Mouse (Mus musculus): ENCODE measurements around the gene Lman2. TPM values are rescaled to one million over a fixed set of nuclear protein-coding genes. Genes with fewer than 3 reads are reported as not detected.

The Lman2 gene
- polyA plus RNA-seq, 1 experiment: 43.7 TPM

DNA sequence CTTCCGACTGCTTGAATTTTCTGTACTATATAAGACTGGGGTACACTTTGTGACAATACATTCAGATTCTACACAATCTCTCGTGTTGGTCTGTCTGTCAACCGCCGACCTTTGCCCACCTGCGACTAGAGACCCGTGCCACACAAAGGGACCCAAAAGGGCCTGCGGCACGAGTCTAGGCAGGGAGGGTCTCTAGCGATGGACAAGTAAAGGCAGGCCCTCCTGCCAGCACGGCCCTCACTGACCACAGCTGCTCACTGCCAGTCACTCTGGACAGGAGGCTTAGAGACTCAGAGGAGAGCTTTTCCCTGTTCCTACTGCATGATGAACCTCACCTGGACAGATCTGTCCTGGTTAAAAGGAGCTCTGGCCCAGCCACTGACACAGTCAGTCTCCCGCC is 20.1 kb downstream of the Lman2 start:
- TF ChIP-seq CTCF (IDR thresholded peaks at IDR 0.05; ENCODE audit: control insufficient read depth, insufficient read depth, insufficient replicate concordance, low read depth, low read length) (no peak), POLR2A (IDR thresholded peaks at IDR 0.05; ENCODE audit: control insufficient read depth, low read depth, low read length) (no peak)
- no peak overlapping the region for H3K27ac ChIP-seq (ENCODE audit: control insufficient read depth, insufficient read depth, low read depth, low read length)

DNA sequence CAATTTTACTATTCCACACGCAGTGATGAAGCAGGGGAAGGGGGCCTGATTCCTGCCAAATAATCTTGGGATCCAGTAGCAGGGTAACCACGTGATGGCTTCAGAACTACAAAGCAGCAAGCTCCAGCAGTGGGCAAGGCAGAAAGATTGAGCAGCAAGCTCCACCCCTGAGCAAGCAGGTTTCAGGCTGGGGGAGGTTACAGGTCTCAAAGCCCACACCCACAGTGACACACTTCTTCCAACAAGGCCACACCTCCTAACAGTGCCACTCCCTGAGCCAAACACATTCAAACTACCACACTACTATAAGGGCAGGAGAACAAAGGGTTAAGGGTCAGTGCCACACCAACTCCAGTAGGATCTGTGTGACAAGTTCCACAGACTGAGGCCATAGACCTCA is 23.3 kb downstream of the Lman2 start:
- Histone ChIP-seq H3K4me3 (ENCODE audit: control insufficient read depth, low read depth, low read length) (no peak overlapping the region), H3K4me1 (ENCODE audit: control insufficient read depth, insufficient read depth, low read length) (no peaks in the 10 kb centered on the region), H3K36me3 (ENCODE audit: control insufficient read depth, insufficient read depth, low read length) (no peaks in the 10 kb centered on the region), H3K27me3 (ENCODE audit: control insufficient read depth, insufficient read depth, low read length) (no peaks in the 10 kb centered on the region), H3K27ac (ENCODE audit: control insufficient read depth, insufficient read depth, low read depth, low read length) (no peak overlapping the region)
- TF ChIP-seq CTCF (IDR thresholded peaks at IDR 0.05; ENCODE audit: control insufficient read depth, insufficient read depth, insufficient replicate concordance, low read depth, low read length) (no peak), POLR2A (IDR thresholded peaks at IDR 0.05; ENCODE audit: control insufficient read depth, low read depth, low read length) (no peak)

More for the DNA sequence above, 20.1 kb downstream of the Lman2 start:
- H3K36me3 ChIP-seq (ENCODE audit: control insufficient read depth, insufficient read depth, low read length): no peaks in the 10 kb centered on the region
- no peak overlapping the region for H3K4me3 ChIP-seq (ENCODE audit: control insufficient read depth, low read depth, low read length)
- no peaks in the 10 kb centered on the region for H3K27me3 ChIP-seq (ENCODE audit: control insufficient read depth, insufficient read depth, low read length)
- no peaks in the 10 kb centered on the region for H3K4me1 ChIP-seq (ENCODE audit: control insufficient read depth, insufficient read depth, low read length)

- Histone ChIP-seq H3K36me3 (ENCODE audit: control insufficient read depth, insufficient read depth, low read length) (no peaks in the 10 kb centered on the region), H3K4me1 (ENCODE audit: control insufficient read depth, insufficient read depth, low read length) (no peaks in the 10 kb centered on the region), H3K4me3 (ENCODE audit: control insufficient read depth, low read depth, low read length) (no peak overlapping the region), H3K27ac (ENCODE audit: control insufficient read depth, insufficient read depth, low read depth, low read length) (no peak overlapping the region), H3K27me3 (ENCODE audit: control insufficient read depth, insufficient read depth, low read length) (no peaks in the 10 kb centered on the region)
- TF ChIP-seq CTCF (IDR thresholded peaks at IDR 0.05; ENCODE audit: control insufficient read depth, insufficient read depth, insufficient replicate concordance, low read depth, low read length) (no peak), POLR2A (IDR thresholded peaks at IDR 0.05; ENCODE audit: control insufficient read depth, low read depth, low read length) (no peak)
Observed at GRCm38 (mm10) chr13:55338131-55339054, 24.2 kb downstream of the Lman2 start.

DNA sequence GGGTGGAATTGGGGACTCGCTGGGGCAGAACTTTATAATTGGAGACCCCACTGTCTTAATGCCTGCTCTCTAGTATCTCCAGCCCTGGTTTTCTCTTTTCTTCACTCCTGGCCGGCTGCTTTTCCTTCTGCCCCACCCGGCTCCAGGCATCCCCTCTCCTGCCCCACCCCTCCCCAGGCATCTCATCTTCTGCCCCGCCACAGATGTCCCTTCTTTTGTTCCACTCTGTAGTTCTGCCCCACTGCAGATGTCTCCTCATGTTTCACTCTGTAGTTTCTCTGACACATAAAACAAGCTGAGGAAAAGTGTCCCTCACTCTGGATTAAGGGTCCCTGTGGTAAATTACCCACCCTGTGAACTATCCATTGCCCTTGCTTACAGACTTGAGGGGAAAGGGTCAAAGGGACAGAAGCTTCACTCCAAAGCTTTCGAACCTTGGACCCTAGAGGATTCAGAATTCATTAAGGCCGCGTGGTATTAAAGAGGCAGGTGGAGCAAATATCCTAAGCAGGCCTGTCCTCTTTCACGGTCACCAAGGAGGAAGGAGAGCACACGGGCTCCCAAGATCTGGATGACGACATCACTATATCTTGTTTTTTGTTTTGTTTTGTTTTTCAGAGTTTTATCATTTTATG is 25.1 kb downstream of the Lman2 start:
- H3K4me1 ChIP-seq (ENCODE audit: control insufficient read depth, insufficient read depth, low read length): no peaks in the 10 kb centered on the region
- H3K4me3 ChIP-seq (ENCODE audit: control insufficient read depth, low read depth, low read length): no peak overlapping the region
- TF ChIP-seq POLR2A (IDR thresholded peaks at IDR 0.05; ENCODE audit: control insufficient read depth, low read depth, low read length) (no peak), CTCF (IDR thresholded peaks at IDR 0.05; ENCODE audit: control insufficient read depth, insufficient read depth, insufficient replicate concordance, low read depth, low read length) (no peak)
- H3K36me3 ChIP-seq (ENCODE audit: control insufficient read depth, insufficient read depth, low read length): no peaks in the 10 kb centered on the region
- H3K27me3 ChIP-seq (ENCODE audit: control insufficient read depth, insufficient read depth, low read length): no peaks in the 10 kb centered on the region
- H3K27ac ChIP-seq (ENCODE audit: control insufficient read depth, insufficient read depth, low read depth, low read length): no peak overlapping the region

DNA sequence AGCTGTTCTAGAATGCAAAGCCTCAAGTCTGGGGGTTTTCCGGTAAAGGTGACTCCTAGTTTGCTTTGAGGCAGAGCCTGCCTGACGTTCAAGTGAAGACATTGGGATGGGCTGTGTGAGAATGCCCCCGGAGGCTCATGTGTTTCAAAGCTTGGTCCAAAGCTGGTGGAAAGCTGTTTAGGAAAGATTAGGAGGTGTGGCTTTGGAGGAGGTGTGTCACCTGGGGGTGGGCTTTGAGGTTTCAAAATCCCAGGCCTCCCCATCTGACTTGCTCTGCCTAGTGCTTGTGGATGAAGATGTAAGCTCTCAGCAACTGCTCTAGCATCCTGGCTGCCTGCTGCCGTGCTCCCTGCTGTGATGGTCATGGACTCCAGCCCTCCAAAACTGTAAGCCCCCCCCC is 26.9 kb downstream of the Lman2 start:
- H3K36me3 ChIP-seq (ENCODE audit: control insufficient read depth, insufficient read depth, low read length): no peaks in the 10 kb centered on the region
- TF ChIP-seq CTCF (IDR thresholded peaks at IDR 0.05; ENCODE audit: control insufficient read depth, insufficient read depth, insufficient replicate concordance, low read depth, low read length) (no peak), POLR2A (IDR thresholded peaks at IDR 0.05; ENCODE audit: control insufficient read depth, low read depth, low read length) (no peak)
- H3K4me1 ChIP-seq (ENCODE audit: control insufficient read depth, insufficient read depth, low read length): peaks cover 2% of the 10 kb centered on the region
- no peak overlapping the region for H3K4me3 ChIP-seq (ENCODE audit: control insufficient read depth, low read depth, low read length)
- H3K27me3 ChIP-seq (ENCODE audit: control insufficient read depth, insufficient read depth, low read length): no peaks in the 10 kb centered on the region
- H3K27ac ChIP-seq (ENCODE audit: control insufficient read depth, insufficient read depth, low read depth, low read length): no peak overlapping the region

DNA sequence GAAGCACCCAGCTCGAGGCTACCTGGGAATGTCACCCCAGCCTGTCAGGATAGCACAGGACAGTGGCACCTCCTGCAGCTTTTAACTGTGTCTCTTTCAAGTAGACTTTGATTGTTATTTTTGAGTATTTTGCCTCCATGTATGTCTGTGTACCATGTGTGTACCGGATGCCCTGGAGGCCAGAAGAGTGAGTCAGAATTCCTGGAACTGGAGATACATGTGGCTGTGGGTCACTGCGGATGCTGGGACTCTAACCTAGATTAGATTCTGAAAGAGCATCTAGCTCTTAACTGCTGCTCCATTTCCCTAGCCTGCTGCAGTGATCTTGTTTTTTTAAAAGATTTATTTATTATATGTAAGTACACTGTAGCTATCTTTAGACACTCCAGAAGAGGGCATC is 30.3 kb downstream of the Lman2 start:
- Histone ChIP-seq H3K4me1 (ENCODE audit: control insufficient read depth, insufficient read depth, low read length) (peaks cover 14% of the 10 kb centered on the region), H3K27me3 (ENCODE audit: control insufficient read depth, insufficient read depth, low read length) (no peaks in the 10 kb centered on the region), H3K36me3 (ENCODE audit: control insufficient read depth, insufficient read depth, low read length) (no peaks in the 10 kb centered on the region), H3K27ac (ENCODE audit: control insufficient read depth, insufficient read depth, low read depth, low read length) (no peak overlapping the region), H3K4me3 (ENCODE audit: control insufficient read depth, low read depth, low read length) (no peak overlapping the region)
- TF ChIP-seq POLR2A (IDR thresholded peaks at IDR 0.05; ENCODE audit: control insufficient read depth, low read depth, low read length) (no peak), CTCF (IDR thresholded peaks at IDR 0.05; ENCODE audit: control insufficient read depth, insufficient read depth, insufficient replicate concordance, low read depth, low read length) (no peak)

Data from testis, adult 2 months (tissue).